13 mouse cellular contexts compared by ENCODE assay signal in genomic region chr2:40478747-40479662, GRCm38 (mm10).
DNase-seq lines count a peak whose midpoint lies in the region; ATAC-seq and TF ChIP-seq lines count a peak whose summit lies in the region.
"Had no signal": no experiment of that assay in that cellular context is flagged by ENCODE, and none has a peak within 500 bp of the region (broad histone marks: within the 10 kb centered on the region; RNA-seq: fewer than 3 reads in every experiment).

No protein-coding gene starts in this region.

- peak overlapping the region; percentile 49; the same call in 1 of the 2 replicates for H3K27ac ChIP-seq in midbrain, embryonic 14.5 days (replicated peaks; ENCODE audit: low read depth, low read length)
- H3K27ac ChIP-seq in midbrain, embryonic 11.5 days (ENCODE audit: low read depth, low read length), result no peak overlapping the region
- H3K27ac ChIP-seq in forebrain, postnatal 0 days (ENCODE audit: low read depth, low read length), result no peak overlapping the region
- no peak overlapping the region for H3K27ac ChIP-seq in layer of hippocampus, adult 2 months
- H3K27ac ChIP-seq in intestine, embryonic 15.5 days, result no peak overlapping the region
- H3K27ac ChIP-seq: embryonic facial prominence, embryonic 13.5 days; limb, embryonic 15.5 days; midbrain, embryonic 12.5 days; stomach, embryonic 15.5 days had no signal

- no peaks in the 10 kb centered on the region for H3K36me3 ChIP-seq in midbrain, embryonic 14.5 days (ENCODE audit: control insufficient read depth, insufficient read depth, low read length)
- no peaks in the 10 kb centered on the region for H3K36me3 ChIP-seq in midbrain, embryonic 11.5 days (ENCODE audit: control insufficient read depth, insufficient read depth, low read length)
- H3K36me3 ChIP-seq in forebrain, postnatal 0 days (ENCODE audit: insufficient read depth), result no peaks in the 10 kb centered on the region
- H3K36me3 ChIP-seq in intestine, embryonic 15.5 days, result no peaks in the 10 kb centered on the region
- H3K36me3 ChIP-seq: embryonic facial prominence, embryonic 13.5 days; limb, embryonic 15.5 days; midbrain, embryonic 12.5 days; stomach, embryonic 15.5 days had no signal

- peak; percentile 77 for DNase-seq in midbrain, embryonic 14.5 days
- no peak for DNase-seq in midbrain, embryonic 11.5 days (ENCODE audit: low spot score, missing footprints)
- peak; percentile 47 for DNase-seq in forebrain, postnatal 0 days
- peak; percentile 78 for DNase-seq in kidney, postnatal 14 days
- DNase-seq in layer of hippocampus, adult 2 months (ENCODE audit: low spot score in 2 of 2), result no peak
- no peak for DNase-seq in adrenal gland, adult 18-20 months (ENCODE audit: low spot score in 2 of 2)
- DNase-seq: cerebellum, adult 9-11 months; heart, adult 18-20 months had no signal

- H3K4me3 ChIP-seq in midbrain, embryonic 14.5 days (replicated peaks; ENCODE audit: low read depth, low read length), result no peak overlapping the region
- H3K4me3 ChIP-seq in midbrain, embryonic 11.5 days (ENCODE audit: low read depth, low read length), result no peak overlapping the region
- no peak overlapping the region for H3K4me3 ChIP-seq in forebrain, postnatal 0 days (ENCODE audit: low read depth, low read length)
- no peak overlapping the region for H3K4me3 ChIP-seq in layer of hippocampus, adult 2 months
- no peak overlapping the region for H3K4me3 ChIP-seq in intestine, embryonic 15.5 days (replicated peaks)
- H3K4me3 ChIP-seq: embryonic facial prominence, embryonic 13.5 days; limb, embryonic 15.5 days; midbrain, embryonic 12.5 days; stomach, embryonic 15.5 days had no signal

- WGBS in midbrain, embryonic 14.5 days, result 32% methylated on average over 2 of the region's 2 CpGs
- 71% methylated on average over 2 of the region's 2 CpGs for WGBS in midbrain, embryonic 11.5 days
- WGBS in forebrain, postnatal 0 days, result 16% methylated on average over 2 of the region's 2 CpGs
- WGBS in intestine, embryonic 15.5 days, result 72% methylated on average over 2 of the region's 2 CpGs

- H3K9ac ChIP-seq in midbrain, embryonic 14.5 days (replicated peaks; ENCODE audit: low read length), result no peak overlapping the region
- no peak overlapping the region for H3K9ac ChIP-seq in midbrain, embryonic 11.5 days (ENCODE audit: low read length)
- no peak overlapping the region for H3K9ac ChIP-seq in forebrain, postnatal 0 days
- no peak overlapping the region for H3K9ac ChIP-seq in intestine, embryonic 15.5 days
- H3K9ac ChIP-seq: embryonic facial prominence, embryonic 13.5 days; limb, embryonic 15.5 days; midbrain, embryonic 12.5 days; stomach, embryonic 15.5 days had no signal

- no peak for TF ChIP-seq CTCF in forebrain, postnatal 0 days (IDR thresholded peaks at IDR 0.05; ENCODE audit: low read depth)
- TF ChIP-seq CTCF in layer of hippocampus, adult 2 months (conservative IDR thresholded peaks at IDR 0.05), result no peak

- ATAC-seq in midbrain, embryonic 14.5 days (ENCODE audit: low FRiP score, low TSS enrichment), result peak; percentile 46
- ATAC-seq in midbrain, embryonic 11.5 days (ENCODE audit: low FRiP score), result no peak
- ATAC-seq in forebrain, postnatal 0 days, result peak; percentile 65; the same call in 1 of the 2 replicates
- ATAC-seq in intestine, embryonic 15.5 days, result no peak

- 0 out of 2 replicates have a peak, but pooled peaks cover 4% of the 10 kb centered on the region for H3K4me1 ChIP-seq in midbrain, embryonic 14.5 days (ENCODE audit: control insufficient read depth, insufficient read depth, low read length)
- H3K4me1 ChIP-seq in midbrain, embryonic 11.5 days (ENCODE audit: control insufficient read depth, insufficient read depth, low read length), result no peaks in the 10 kb centered on the region
- peaks cover 4% of the 10 kb centered on the region; the same call in 1 of the 2 replicates for H3K4me1 ChIP-seq in forebrain, postnatal 0 days (ENCODE audit: insufficient read depth)
- no peaks in the 10 kb centered on the region for H3K4me1 ChIP-seq in intestine, embryonic 15.5 days (replicated peaks)
- H3K4me1 ChIP-seq: embryonic facial prominence, embryonic 13.5 days; limb, embryonic 15.5 days; midbrain, embryonic 12.5 days; stomach, embryonic 15.5 days had no signal

- no peaks in the 10 kb centered on the region for H3K27me3 ChIP-seq in midbrain, embryonic 14.5 days (ENCODE audit: control insufficient read depth, insufficient read depth, low read length)
- H3K27me3 ChIP-seq in midbrain, embryonic 11.5 days (ENCODE audit: control insufficient read depth, insufficient read depth, low read length), result no peaks in the 10 kb centered on the region
- no peaks in the 10 kb centered on the region for H3K27me3 ChIP-seq in forebrain, postnatal 0 days (ENCODE audit: insufficient read depth, low read length)
- H3K27me3 ChIP-seq in intestine, embryonic 15.5 days (replicated peaks), result no peaks in the 10 kb centered on the region
- H3K27me3 ChIP-seq: embryonic facial prominence, embryonic 13.5 days; limb, embryonic 15.5 days; midbrain, embryonic 12.5 days; stomach, embryonic 15.5 days had no signal

- H3K4me2 ChIP-seq in midbrain, embryonic 14.5 days (ENCODE audit: low read length), result no peak overlapping the region
- no peak overlapping the region for H3K4me2 ChIP-seq in midbrain, embryonic 11.5 days
- no peak overlapping the region for H3K4me2 ChIP-seq in forebrain, postnatal 0 days (ENCODE audit: low read depth)
- H3K4me2 ChIP-seq in intestine, embryonic 15.5 days (replicated peaks), result no peak overlapping the region
- H3K4me2 ChIP-seq: embryonic facial prominence, embryonic 13.5 days; limb, embryonic 15.5 days; midbrain, embryonic 12.5 days; stomach, embryonic 15.5 days had no signal

- no peaks in the 10 kb centered on the region for H3K9me3 ChIP-seq in midbrain, embryonic 14.5 days (ENCODE audit: control insufficient read depth, low read length)
- no peaks in the 10 kb centered on the region for H3K9me3 ChIP-seq in midbrain, embryonic 11.5 days (ENCODE audit: control insufficient read depth, low read length)
- no peaks in the 10 kb centered on the region for H3K9me3 ChIP-seq in forebrain, postnatal 0 days (ENCODE audit: low read length)
- H3K9me3 ChIP-seq in intestine, embryonic 15.5 days, result no peaks in the 10 kb centered on the region
- H3K9me3 ChIP-seq: embryonic facial prominence, embryonic 13.5 days; limb, embryonic 15.5 days; midbrain, embryonic 12.5 days; stomach, embryonic 15.5 days had no signal

Comparison
In these comparisons a context has a peak if more than half of its experiments do, and no peak if none do; other contexts are left out.
1. ATAC-seq: peak in midbrain, embryonic 14.5 days (single experiment) and forebrain, postnatal 0 days (single experiment); none in midbrain, embryonic 11.5 days (single experiment) and intestine, embryonic 15.5 days (single experiment).
2. DNase-seq: peak in midbrain, embryonic 14.5 days (single experiment), forebrain, postnatal 0 days (single experiment) and kidney, postnatal 14 days (single experiment); none in midbrain, embryonic 11.5 days (single experiment), layer of hippocampus, adult 2 months (0 of 2) and adrenal gland, adult 18-20 months (0 of 2).